Mouse (Mus musculus) stomach, embryonic 16.5 days (tissue): ENCODE measurements around the gene Nceh1. TPM values are rescaled to one million over a fixed set of nuclear protein-coding genes. Genes with fewer than 3 reads are reported as not detected.
A peak's percentile ranks its signal among the peaks of the same experiment; 100 is the strongest.
"Not testable (repeated sequence)": the region's sequence is repeated elsewhere in the genome, so short reads cannot be mapped to it uniquely, and the experiment has no call there.

Source experiments
- ATAC-seq: fragments of 200-750 bp; cut with Nextera tagmentation; 2 replicates; pipeline ENCODE4 v1.8.0; 2017; ENCODE audit warnings: moderate number of reproducible peaks, moderate TSS enrichment; ENCODE audit not compliant: insufficient read depth, low FRiP score
- H3K27ac ChIP-seq: fragments of 300-500 bp; sonication (generic); 2 replicates; pipeline ENCODE4 v1.5.1; 2014; ENCODE audit warnings: low read length
- H3K27me3 ChIP-seq: fragments of 300-500 bp; sonication (generic); 2 replicates; pipeline ENCODE4 v1.6.1; 2014; ENCODE audit warnings: low read length, control low read depth, mixed read lengths; ENCODE audit not compliant: control insufficient read depth, insufficient read depth
- H3K36me3 ChIP-seq: fragments of 300-500 bp; sonication (generic); 2 replicates; pipeline ENCODE4 v1.6.1; 2014; ENCODE audit warnings: low read length; ENCODE audit not compliant: control insufficient read depth, insufficient read depth
- H3K4me1 ChIP-seq: fragments of 300-500 bp; sonication (generic); 2 replicates; pipeline ENCODE4 v1.6.1; 2014; ENCODE audit warnings: low read length, control low read depth, mixed read lengths; ENCODE audit not compliant: control insufficient read depth, insufficient read depth
- H3K4me2 ChIP-seq: fragments of 300-500 bp; sonication (generic); 2 replicates; pipeline ENCODE4 v1.6.1; 2014; ENCODE audit warnings: low read depth, low read length, mixed read lengths
- H3K4me3 ChIP-seq: fragments of 300-500 bp; sonication (generic); replicated peaks from 2 replicates; pipeline ENCODE4 v1.5.1; 2014; ENCODE audit warnings: mild to moderate bottlenecking, low read length
- H3K9ac ChIP-seq: fragments of 300-500 bp; sonication (generic); 2 replicates; pipeline ENCODE4 v1.6.1; 2014; ENCODE audit warnings: low read length
- H3K9me3 ChIP-seq: fragments of 300-500 bp; sonication (generic); replicated peaks from 2 replicates; pipeline ENCODE4 v1.6.1; 2016; ENCODE audit warnings: low read length, control low read depth; ENCODE audit not compliant: control insufficient read depth
- WGBS: fragments of 180-500 bp; shearing (Covaris S2); extraction: QIAGEN DNeasy Blood & Tissue Kit; methylation state at CpG from one replicate; pipeline ENCODE4 v1.1.7; 2014; 5-methylcytosine and 5-hydroxymethylcytosine counted together
- polyA plus RNA-seq: library from polyadenylated mRNA; unstranded; fragments of >200 nt; fragmentation: Nextera tagmentation; extraction: Ambion mirVana; gene quantifications from 2 replicates; pipeline ENCODE4 v1.2.1, GENCODE M21; 2015

Nceh1 gene
- polyA plus RNA-seq, 1 experiment from 2014 or later = 8.6 TPM

GRCm38 (mm10) chr3:27267327-27267726, 84.6 kb downstream of the Nceh1 start:
- no peak overlapping the region for H3K27ac ChIP-seq
- no peaks in the 10 kb centered on the region for H3K27me3 ChIP-seq
- WGBS = 43% methylated on average over 5 of the region's 5 CpGs
- H3K4me1 ChIP-seq = peaks cover 11% of the 10 kb centered on the region; the same call in 1 of the 2 replicates
- no peaks in the 10 kb centered on the region for H3K9me3 ChIP-seq
- H3K4me2 ChIP-seq = no peak overlapping the region
- no peaks in the 10 kb centered on the region for H3K36me3 ChIP-seq
- H3K9ac ChIP-seq = no peak overlapping the region
- no peak overlapping the region for H3K4me3 ChIP-seq
- ATAC-seq = peak; percentile 66; the same call in 1 of the 2 replicates

- no peaks in the 10 kb centered on the region for H3K9me3 ChIP-seq
- H3K27me3 ChIP-seq = no peaks in the 10 kb centered on the region
- WGBS = 61% methylated on average over 4 of the region's 4 CpGs
- H3K36me3 ChIP-seq = no peaks in the 10 kb centered on the region
- no peak overlapping the region for H3K9ac ChIP-seq
- H3K27ac ChIP-seq = no peak overlapping the region
- ATAC-seq = no peak
- H3K4me2 ChIP-seq = no peak overlapping the region
- peaks cover 11% of the 10 kb centered on the region; the same call in 1 of the 2 replicates for H3K4me1 ChIP-seq
- H3K4me3 ChIP-seq = no peak overlapping the region
Observed at GRCm38 (mm10) chr3:27267887-27268286, 85.1 kb downstream of the Nceh1 start.

GRCm38 (mm10) chr3:27269151-27269550, 86.4 kb downstream of the Nceh1 start:
- ATAC-seq = no peak
- H3K4me1 ChIP-seq = peaks cover 11% of the 10 kb centered on the region; the same call in 1 of the 2 replicates
- H3K27me3 ChIP-seq = no peaks in the 10 kb centered on the region
- no peak overlapping the region for H3K27ac ChIP-seq
- 45% methylated on average over 4 of the region's 4 CpGs for WGBS
- no peak overlapping the region for H3K4me2 ChIP-seq
- H3K4me3 ChIP-seq = no peak overlapping the region
- no peak overlapping the region for H3K9ac ChIP-seq
- H3K9me3 ChIP-seq = no peaks in the 10 kb centered on the region
- no peaks in the 10 kb centered on the region for H3K36me3 ChIP-seq

GRCm38 (mm10) chr3:27270160-27270962, 87.6 kb downstream of the Nceh1 start:
- Histone ChIP-seq H3K27me3 (no peaks in the 10 kb centered on the region), H3K36me3 (no peaks in the 10 kb centered on the region), H3K4me3 (no peak overlapping the region), H3K27ac (peak overlapping the region; percentile 64; the same call in 1 of the 2 replicates), H3K4me1 (peaks cover 11% of the 10 kb centered on the region; the same call in 1 of the 2 replicates), H3K4me2 (no peak overlapping the region), H3K9me3 (no peaks in the 10 kb centered on the region), H3K9ac (no peak overlapping the region)
- WGBS = 30% methylated on average over 11 of the region's 11 CpGs
- peak; percentile 63 for ATAC-seq

- Histone ChIP-seq H3K4me2 (no peak overlapping the region), H3K4me3 (no peak overlapping the region), H3K9ac (no peak overlapping the region), H3K27ac (peak overlapping the region; percentile 48; the same call in 1 of the 2 replicates), H3K4me1 (peaks cover 11% of the 10 kb centered on the region; the same call in 1 of the 2 replicates), H3K27me3 (no peaks in the 10 kb centered on the region), H3K9me3 (no peaks in the 10 kb centered on the region), H3K36me3 (no peaks in the 10 kb centered on the region)
- 35% methylated on average over 7 of the region's 7 CpGs for WGBS
- ATAC-seq = no peak
Observed at GRCm38 (mm10) chr3:27272926-27273745, 90.4 kb downstream of the Nceh1 start.

- 95% methylated on average over 14 of the region's 14 CpGs for WGBS
- not testable (repeated sequence) for H3K4me3 ChIP-seq, ATAC-seq, H3K27me3 ChIP-seq, H3K9ac ChIP-seq, H3K9me3 ChIP-seq, H3K27ac ChIP-seq, H3K4me2 ChIP-seq, H3K36me3 ChIP-seq
- H3K4me1 ChIP-seq = peaks cover 14% of the 10 kb centered on the region
Observed at GRCm38 (mm10) chr3:27279286-27279925, 96.6 kb downstream of the Nceh1 start.

- Histone ChIP-seq H3K27ac (no peak overlapping the region), H3K9ac (no peak overlapping the region), H3K4me3 (no peak overlapping the region), H3K4me2 (no peak overlapping the region), H3K4me1 (peaks cover 14% of the 10 kb centered on the region), H3K36me3 (no peaks in the 10 kb centered on the region), H3K27me3 (no peaks in the 10 kb centered on the region), H3K9me3 (no peaks in the 10 kb centered on the region)
- no peak for ATAC-seq
- 47% methylated on average over 11 of the region's 11 CpGs for WGBS
Observed at GRCm38 (mm10) chr3:27280280-27280749, 97.5 kb downstream of the Nceh1 start.

- H3K4me1 ChIP-seq = peaks cover 14% of the 10 kb centered on the region
- peak overlapping the region; percentile 70 for H3K27ac ChIP-seq
- 3% methylated on average over 27 of the region's 27 CpGs for WGBS
Observed at GRCm38 (mm10) chr3:27283071-27283713, 100.4 kb downstream of the Nceh1 start.

More at GRCm38 (mm10) chr3:27283071-27283713, 100.4 kb downstream of the Nceh1 start:
- no peaks in the 10 kb centered on the region for H3K9me3 ChIP-seq
- H3K9ac ChIP-seq = peak overlapping the region; percentile 46; the same call in 1 of the 2 replicates
- peak overlapping the region; percentile 53 for H3K4me2 ChIP-seq
- peak; percentile 54; the same call in 1 of the 2 replicates for ATAC-seq
- H3K27me3 ChIP-seq = no peaks in the 10 kb centered on the region
- peak overlapping the region; percentile 38 for H3K4me3 ChIP-seq
- no peaks in the 10 kb centered on the region for H3K36me3 ChIP-seq
